Mouse (Mus musculus): ENCODE measurements at regions not wholly inside any gene's neighbourhood (a gene's known extent, or its start where the extent isn't known, plus 50 kb on each side); places are given as distances from the start of the nearest gene placed in this dataset.

GRCm38 (mm10) chr2:128382473-128382872 is 208.5 kb upstream of the Spdye4c start:
- H3K9ac ChIP-seq (ENCODE audit: low read depth, low read length), result no peak overlapping the region
- no peaks in the 10 kb centered on the region for H3K9me3 ChIP-seq (replicated peaks; ENCODE audit: control insufficient read depth, low read length)
- H3K4me1 ChIP-seq (ENCODE audit: control insufficient read depth, low read depth, low read length), result no peaks in the 10 kb centered on the region; the same call in 1 of the 2 replicates
- H3K36me3 ChIP-seq (ENCODE audit: control insufficient read depth, insufficient read depth), result no peaks in the 10 kb centered on the region
- no peak overlapping the region for H3K27ac ChIP-seq (ENCODE audit: low read length)
- no peak overlapping the region for H3K4me2 ChIP-seq (ENCODE audit: low read depth, low read length)
- WGBS (ENCODE audit: insufficient replicate concordance), result 53% methylated on average over 4 of the region's 4 CpGs
- no peaks in the 10 kb centered on the region for H3K27me3 ChIP-seq (ENCODE audit: control insufficient read depth, insufficient read depth, low read depth, low read length)
- no peak for ATAC-seq (ENCODE audit: low read depth)
- no peak overlapping the region for H3K4me3 ChIP-seq (ENCODE audit: low read depth, low read length)

GRCm38 (mm10) chr2:128384612-128385011 is 206.4 kb upstream of the Spdye4c start:
- WGBS (ENCODE audit: insufficient replicate concordance), result 66% methylated on average over 10 of the region's 10 CpGs
- no peaks in the 10 kb centered on the region for H3K27me3 ChIP-seq (ENCODE audit: control insufficient read depth, insufficient read depth, low read depth, low read length)
- H3K4me2 ChIP-seq (ENCODE audit: low read depth, low read length), result no peak overlapping the region
- ATAC-seq (ENCODE audit: low read depth), result no peak
- H3K9me3 ChIP-seq (replicated peaks; ENCODE audit: control insufficient read depth, low read length), result no peaks in the 10 kb centered on the region
- no peak overlapping the region for H3K4me3 ChIP-seq (ENCODE audit: low read depth, low read length)
- no peaks in the 10 kb centered on the region for H3K4me1 ChIP-seq (ENCODE audit: control insufficient read depth, low read depth, low read length)
- H3K27ac ChIP-seq (ENCODE audit: low read length), result no peak overlapping the region
- no peaks in the 10 kb centered on the region for H3K36me3 ChIP-seq (ENCODE audit: control insufficient read depth, insufficient read depth)
- no peak overlapping the region for H3K9ac ChIP-seq (ENCODE audit: low read depth, low read length)

GRCm38 (mm10) chr2:128386846-128387621 is 204.0 kb upstream of the Spdye4c start:
- no peaks in the 10 kb centered on the region; the same call in 1 of the 2 replicates for H3K27me3 ChIP-seq (ENCODE audit: control insufficient read depth, insufficient read depth, low read depth, low read length)
- H3K36me3 ChIP-seq (ENCODE audit: control insufficient read depth, insufficient read depth), result no peaks in the 10 kb centered on the region
- no peak overlapping the region for H3K9ac ChIP-seq (ENCODE audit: low read depth, low read length)
- H3K4me3 ChIP-seq (ENCODE audit: low read depth, low read length), result no peak overlapping the region
- 48% methylated on average over 4 of the region's 4 CpGs for WGBS (ENCODE audit: insufficient replicate concordance)
- no peak overlapping the region for H3K4me2 ChIP-seq (ENCODE audit: low read depth, low read length)
- H3K9me3 ChIP-seq (replicated peaks; ENCODE audit: control insufficient read depth, low read length), result no peaks in the 10 kb centered on the region
- no peak overlapping the region for H3K27ac ChIP-seq (ENCODE audit: low read length)
- ATAC-seq (ENCODE audit: low read depth), result no peak
- H3K4me1 ChIP-seq (ENCODE audit: control insufficient read depth, low read depth, low read length), result no peaks in the 10 kb centered on the region

GRCm38 (mm10) chr2:128387851-128388471 is 203.0 kb upstream of the Spdye4c start:
- Histone ChIP-seq H3K9me3 (replicated peaks; ENCODE audit: control insufficient read depth, low read length) (no peaks in the 10 kb centered on the region), H3K36me3 (ENCODE audit: control insufficient read depth, insufficient read depth) (no peaks in the 10 kb centered on the region), H3K4me3 (ENCODE audit: low read depth, low read length) (no peak overlapping the region), H3K27ac (ENCODE audit: low read length) (no peak overlapping the region), H3K4me1 (ENCODE audit: control insufficient read depth, low read depth, low read length) (peaks cover 2% of the 10 kb centered on the region), H3K9ac (ENCODE audit: low read depth, low read length) (no peak overlapping the region), H3K27me3 (ENCODE audit: control insufficient read depth, insufficient read depth, low read depth, low read length) (peaks cover 2% of the 10 kb centered on the region; the same call in 1 of the 2 replicates), H3K4me2 (ENCODE audit: low read depth, low read length) (no peak overlapping the region)
- no peak for ATAC-seq (ENCODE audit: low read depth)
- WGBS (ENCODE audit: insufficient replicate concordance), result 44% methylated on average over 8 of the region's 8 CpGs

GRCm38 (mm10) chr2:128388883-128389470 is 202.0 kb upstream of the Spdye4c start:
- WGBS (ENCODE audit: insufficient replicate concordance), result 35% methylated on average over 7 of the region's 7 CpGs
- Histone ChIP-seq H3K27ac (ENCODE audit: low read length) (no peak overlapping the region), H3K4me2 (ENCODE audit: low read depth, low read length) (no peak overlapping the region), H3K4me3 (ENCODE audit: low read depth, low read length) (no peak overlapping the region), H3K27me3 (ENCODE audit: control insufficient read depth, insufficient read depth, low read depth, low read length) (peaks cover 7% of the 10 kb centered on the region), H3K9me3 (replicated peaks; ENCODE audit: control insufficient read depth, low read length) (no peaks in the 10 kb centered on the region), H3K36me3 (ENCODE audit: control insufficient read depth, insufficient read depth) (no peaks in the 10 kb centered on the region), H3K4me1 (ENCODE audit: control insufficient read depth, low read depth, low read length) (peaks cover 3% of the 10 kb centered on the region), H3K9ac (ENCODE audit: low read depth, low read length) (no peak overlapping the region)
- no peak for ATAC-seq (ENCODE audit: low read depth)

GRCm38 (mm10) chr2:128392344-128392743 is 198.7 kb upstream of the Spdye4c start:
- no peak for ATAC-seq (ENCODE audit: low read depth)
- peaks cover 7% of the 10 kb centered on the region for H3K4me1 ChIP-seq (ENCODE audit: control insufficient read depth, low read depth, low read length)
- no peaks in the 10 kb centered on the region for H3K36me3 ChIP-seq (ENCODE audit: control insufficient read depth, insufficient read depth)
- H3K27ac ChIP-seq (ENCODE audit: low read length), result no peak overlapping the region
- no peak overlapping the region for H3K9ac ChIP-seq (ENCODE audit: low read depth, low read length)
- 0 out of 2 replicates have a peak overlapping the region, but pooled peaks have one; percentile 0 for H3K4me2 ChIP-seq (ENCODE audit: low read depth, low read length)
- peaks cover 7% of the 10 kb centered on the region for H3K27me3 ChIP-seq (ENCODE audit: control insufficient read depth, insufficient read depth, low read depth, low read length)
- H3K4me3 ChIP-seq (ENCODE audit: low read depth, low read length), result no peak overlapping the region
- no peaks in the 10 kb centered on the region for H3K9me3 ChIP-seq (replicated peaks; ENCODE audit: control insufficient read depth, low read length)
- WGBS (ENCODE audit: insufficient replicate concordance), result 8% methylated on average over 9 of the region's 9 CpGs

- Histone ChIP-seq H3K27ac (ENCODE audit: low read length) (no peak overlapping the region), H3K4me3 (ENCODE audit: low read depth, low read length) (no peak overlapping the region), H3K9me3 (replicated peaks; ENCODE audit: control insufficient read depth, low read length) (no peaks in the 10 kb centered on the region), H3K27me3 (ENCODE audit: control insufficient read depth, insufficient read depth, low read depth, low read length) (peaks cover 7% of the 10 kb centered on the region), H3K4me2 (ENCODE audit: low read depth, low read length) (no peak overlapping the region), H3K9ac (ENCODE audit: low read depth, low read length) (no peak overlapping the region), H3K36me3 (ENCODE audit: control insufficient read depth, insufficient read depth) (no peaks in the 10 kb centered on the region), H3K4me1 (ENCODE audit: control insufficient read depth, low read depth, low read length) (peaks cover 7% of the 10 kb centered on the region)
- ATAC-seq (ENCODE audit: low read depth), result no peak
- WGBS (ENCODE audit: insufficient replicate concordance), result 31% methylated on average over 8 of the region's 8 CpGs
Observed at GRCm38 (mm10) chr2:128393401-128393800, 197.6 kb upstream of the Spdye4c start.

GRCm38 (mm10) chr2:128393921-128394320 is 197.1 kb upstream of the Spdye4c start:
- Histone ChIP-seq H3K9me3 (replicated peaks; ENCODE audit: control insufficient read depth, low read length) (no peaks in the 10 kb centered on the region), H3K36me3 (ENCODE audit: control insufficient read depth, insufficient read depth) (no peaks in the 10 kb centered on the region), H3K27me3 (ENCODE audit: control insufficient read depth, insufficient read depth, low read depth, low read length) (peaks cover 7% of the 10 kb centered on the region), H3K9ac (ENCODE audit: low read depth, low read length) (no peak overlapping the region), H3K4me3 (ENCODE audit: low read depth, low read length) (no peak overlapping the region), H3K4me2 (ENCODE audit: low read depth, low read length) (no peak overlapping the region), H3K27ac (ENCODE audit: low read length) (no peak overlapping the region), H3K4me1 (ENCODE audit: control insufficient read depth, low read depth, low read length) (peaks cover 7% of the 10 kb centered on the region)
- WGBS (ENCODE audit: insufficient replicate concordance), result 27% methylated on average over 5 of the region's 5 CpGs
- ATAC-seq (ENCODE audit: low read depth), result no peak

Data from liver, embryonic 16.5 days (tissue).